Mouse (Mus musculus) midbrain, embryonic 16.5 days (tissue): ENCODE results near the gene Lrit2. TPM values are rescaled to one million over a fixed set of nuclear protein-coding genes. Genes with fewer than 3 reads are reported as not detected.

Experiments used
- ATAC-seq: fragments of 200-750 bp; cut with Nextera tagmentation; 2 replicates; pipeline ENCODE4 v1.8.0; 2017; ENCODE audit warnings: moderate TSS enrichment
- H3K27ac ChIP-seq: fragments of 300-500 bp; sonication (generic); 2 replicates; pipeline ENCODE4 v1.5.1; 2014; ENCODE audit warnings: mild to moderate bottlenecking, low read length, mixed read lengths
- H3K27me3 ChIP-seq: fragments of 300-500 bp; sonication (generic); 2 replicates; pipeline ENCODE4 v1.6.1; 2014; ENCODE audit warnings: low read depth, low read length, mixed read lengths; ENCODE audit not compliant: control insufficient read depth, insufficient read depth
- H3K36me3 ChIP-seq: fragments of 300-500 bp; sonication (generic); 2 replicates; pipeline ENCODE4 v1.6.1; 2014; ENCODE audit warnings: mild to moderate bottlenecking, low read length, moderate library complexity, mixed read lengths; ENCODE audit not compliant: control insufficient read depth, insufficient read depth
- H3K4me1 ChIP-seq: fragments of 300-500 bp; sonication (generic); 2 replicates; pipeline ENCODE4 v1.6.1; 2014; ENCODE audit warnings: mild to moderate bottlenecking, low read length, mixed read lengths; ENCODE audit not compliant: control insufficient read depth, insufficient read depth
- H3K4me2 ChIP-seq: fragments of 300-500 bp; sonication (generic); 2 replicates; pipeline ENCODE4 v1.6.1; 2014; ENCODE audit warnings: mild to moderate bottlenecking, low read length, mixed read lengths
- H3K4me3 ChIP-seq: fragments of 300-500 bp; sonication (generic); 2 replicates; pipeline ENCODE4 v1.5.1; 2014; ENCODE audit warnings: low read depth, mild to moderate bottlenecking, low read length, moderate library complexity, mixed read lengths
- H3K9ac ChIP-seq: fragments of 300-500 bp; sonication (generic); 2 replicates; pipeline ENCODE4 v1.6.1; 2014; ENCODE audit warnings: low read depth, low read length, mixed read lengths
- H3K9me3 ChIP-seq: fragments of 300-500 bp; sonication (generic); replicated peaks from 2 replicates; pipeline ENCODE4 v1.6.1; 2014; ENCODE audit warnings: mild to moderate bottlenecking, low read length, mixed read lengths; ENCODE audit not compliant: control insufficient read depth, poor library complexity, severe bottlenecking
- WGBS: fragments of 180-500 bp; shearing (Covaris S2); extraction: QIAGEN DNeasy Blood & Tissue Kit; methylation state at CpG from one replicate; pipeline ENCODE4 v1.1.7; 2014; 5-methylcytosine and 5-hydroxymethylcytosine counted together
- polyA plus RNA-seq: library from polyadenylated mRNA; unstranded; fragments of >200 nt; fragmentation: Nextera tagmentation; extraction: Ambion mirVana; gene quantifications from 2 replicates; pipeline ENCODE4 v1.2.1, GENCODE M21; 2015

Lrit2 gene
- not detected in 2 replicates for polyA plus RNA-seq

GRCm38 (mm10) chr14:37067629-37068028 lies at the start of gene Lrit2:
TSS of gene Lrit2 (plus strand) at chr14:37067929.
- Histone ChIP-seq H3K4me1 (no peaks in the 10 kb centered on the region), H3K4me3 (no peak within 1 kb of the TSS), H3K9ac (no peak within 1 kb of the TSS), H3K4me2 (no peak within 1 kb of the TSS), H3K9me3 (no peaks in the 10 kb centered on the region), H3K27ac (no peak within 1 kb of the TSS), H3K27me3 (no peaks in the 10 kb centered on the region), H3K36me3 (no peaks in the 10 kb centered on the region)
- ATAC-seq: no peak
- 70% methylated on average over 5 of the region's 5 CpGs for WGBS

- no peak overlapping the region for H3K4me3 ChIP-seq
- H3K4me1 ChIP-seq: no peaks in the 10 kb centered on the region
- no peak for ATAC-seq
- no peak overlapping the region for H3K4me2 ChIP-seq
- WGBS: 84% methylated on average over 4 of the region's 4 CpGs
- H3K36me3 ChIP-seq: no peaks in the 10 kb centered on the region
- no peaks in the 10 kb centered on the region for H3K9me3 ChIP-seq
- H3K27ac ChIP-seq: no peak overlapping the region
- no peaks in the 10 kb centered on the region for H3K27me3 ChIP-seq
- H3K9ac ChIP-seq: no peak overlapping the region
These were observed 40.3 kb upstream of the Lrit2 start for GRCm38 (mm10) chr14:37027248-37027933.

GRCm38 (mm10) chr14:37027951-37028350 lies 39.8 kb upstream of the Lrit2 start:
- Histone ChIP-seq H3K4me1 (peaks cover 2% of the 10 kb centered on the region; the same call in 1 of the 2 replicates), H3K36me3 (no peaks in the 10 kb centered on the region), H3K9ac (no peak overlapping the region), H3K9me3 (no peaks in the 10 kb centered on the region), H3K27me3 (no peaks in the 10 kb centered on the region), H3K4me2 (no peak overlapping the region), H3K4me3 (no peak overlapping the region), H3K27ac (no peak overlapping the region)
- no peak for ATAC-seq
- 93% methylated on average over 3 of the region's 3 CpGs for WGBS

GRCm38 (mm10) chr14:37028555-37028954 lies 39.2 kb upstream of the Lrit2 start:
- H3K36me3 ChIP-seq: no peaks in the 10 kb centered on the region
- H3K9ac ChIP-seq: no peak overlapping the region
- H3K9me3 ChIP-seq: no peaks in the 10 kb centered on the region
- H3K4me2 ChIP-seq: no peak overlapping the region
- peaks cover 4% of the 10 kb centered on the region; the same call in 1 of the 2 replicates for H3K4me1 ChIP-seq
- no peaks in the 10 kb centered on the region for H3K27me3 ChIP-seq
- WGBS: 83% methylated on average over 3 of the region's 3 CpGs
- H3K27ac ChIP-seq: no peak overlapping the region
- ATAC-seq: no peak
- no peak overlapping the region for H3K4me3 ChIP-seq

GRCm38 (mm10) chr14:37032481-37033104 lies 35.1 kb upstream of the Lrit2 start:
- peak; percentile 66; the same call in 1 of the 2 replicates for ATAC-seq
- Histone ChIP-seq H3K27me3 (no peaks in the 10 kb centered on the region), H3K36me3 (no peaks in the 10 kb centered on the region), H3K4me1 (peaks cover 4% of the 10 kb centered on the region; the same call in 1 of the 2 replicates), H3K9ac (no peak overlapping the region), H3K27ac (no peak overlapping the region), H3K4me3 (no peak overlapping the region), H3K4me2 (no peak overlapping the region), H3K9me3 (no peaks in the 10 kb centered on the region)
- WGBS: 57% methylated on average over 11 of the region's 11 CpGs

- Histone ChIP-seq H3K4me1 (peaks cover 4% of the 10 kb centered on the region; the same call in 1 of the 2 replicates), H3K4me2 (no peak overlapping the region), H3K36me3 (no peaks in the 10 kb centered on the region), H3K27me3 (no peaks in the 10 kb centered on the region), H3K4me3 (no peak overlapping the region), H3K9ac (no peak overlapping the region), H3K27ac (no peak overlapping the region), H3K9me3 (no peaks in the 10 kb centered on the region)
- ATAC-seq: peak; percentile 56
- 15% methylated on average over 7 of the region's 7 CpGs for WGBS
These were observed 34.5 kb upstream of the Lrit2 start for GRCm38 (mm10) chr14:37033241-37033640.

- peaks cover 4% of the 10 kb centered on the region; the same call in 1 of the 2 replicates for H3K4me1 ChIP-seq
- H3K4me3 ChIP-seq: no peak overlapping the region
- H3K27ac ChIP-seq: no peak overlapping the region
- WGBS: 57% methylated on average over 5 of the region's 5 CpGs
- H3K27me3 ChIP-seq: no peaks in the 10 kb centered on the region
- ATAC-seq: no peak
- H3K9ac ChIP-seq: no peak overlapping the region
- H3K36me3 ChIP-seq: no peaks in the 10 kb centered on the region
- no peaks in the 10 kb centered on the region for H3K9me3 ChIP-seq
- no peak overlapping the region for H3K4me2 ChIP-seq
These were observed 33.3 kb upstream of the Lrit2 start for GRCm38 (mm10) chr14:37034432-37034831.

GRCm38 (mm10) chr14:37048914-37049410 lies 18.8 kb upstream of the Lrit2 start, which contains the start of gene Rgr:
TSS of gene Rgr (minus strand) at chr14:37048964.
- WGBS: 25% methylated on average over 1 of the region's 1 CpGs
- no peaks in the 10 kb centered on the region for H3K36me3 ChIP-seq
- no peaks in the 10 kb centered on the region for H3K9me3 ChIP-seq
- ATAC-seq: no peak
- no peak within 1 kb of the TSS for H3K9ac ChIP-seq
- no peaks in the 10 kb centered on the region for H3K27me3 ChIP-seq
- H3K4me1 ChIP-seq: no peaks in the 10 kb centered on the region
- no peak within 1 kb of the TSS for H3K27ac ChIP-seq
- H3K4me2 ChIP-seq: no peak within 1 kb of the TSS
- H3K4me3 ChIP-seq: no peak within 1 kb of the TSS

GRCm38 (mm10) chr14:37064849-37065248 lies 2.9 kb upstream of the Lrit2 start:
- Histone ChIP-seq H3K27me3 (no peaks in the 10 kb centered on the region), H3K4me2 (no peak overlapping the region), H3K27ac (no peak overlapping the region), H3K36me3 (no peaks in the 10 kb centered on the region), H3K9ac (no peak overlapping the region), H3K9me3 (no peaks in the 10 kb centered on the region), H3K4me3 (no peak overlapping the region), H3K4me1 (no peaks in the 10 kb centered on the region)
- 55% methylated on average over 2 of the region's 2 CpGs for WGBS
- no peak for ATAC-seq
